Mouse (Mus musculus): Measurements from ENCODE around the gene Ss18l2.
A peak's percentile ranks its signal among the peaks of the same experiment; 100 is the strongest.

DNA sequence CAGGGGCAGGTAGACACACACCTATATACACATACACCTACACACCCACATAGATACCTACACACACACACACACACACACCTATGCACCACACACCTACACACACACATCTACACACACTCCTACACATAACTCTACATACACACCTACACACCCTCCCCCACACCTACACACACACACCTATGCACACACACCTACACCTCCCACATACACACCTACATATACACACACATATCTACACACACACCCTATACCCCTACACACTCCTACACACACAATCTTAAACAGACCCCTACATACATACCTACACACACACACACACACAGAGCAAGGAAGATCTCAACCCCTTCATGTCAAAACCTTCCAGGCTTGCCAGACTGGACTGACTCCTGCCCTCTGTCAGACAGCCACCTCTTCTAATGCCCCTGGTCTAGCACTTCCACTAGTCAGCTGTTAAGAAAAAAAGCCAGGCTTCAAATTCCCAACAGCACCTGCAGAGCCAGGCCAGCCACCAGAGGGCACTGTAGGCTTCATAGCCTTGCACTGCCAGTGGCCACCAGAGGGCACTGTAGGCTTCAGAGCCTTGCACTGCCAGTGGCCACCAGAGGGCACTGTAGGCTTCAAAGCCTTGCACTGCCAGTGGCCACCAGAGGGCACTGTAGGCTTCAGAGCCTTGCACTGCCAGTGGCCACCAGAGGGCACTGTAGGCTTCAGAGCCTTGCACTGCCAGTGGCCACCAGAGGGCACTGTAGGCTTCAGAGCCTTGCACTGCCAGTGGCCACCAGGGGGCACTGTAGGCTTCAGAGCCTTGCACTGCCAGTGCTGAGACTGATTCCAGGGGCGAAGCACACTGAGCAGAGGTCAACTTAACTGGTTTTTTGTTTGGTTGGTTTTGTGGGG is 12.7 kb upstream of the Ss18l2 start:
- TF ChIP-seq CTCF (conservative IDR thresholded peaks at IDR 0.05; ENCODE audit: low read length) (peak; percentile 97), NANOG (IDR thresholded peaks at IDR 0.05; ENCODE audit: borderline replicate concordance, low read length) (no peak)
